Mouse (Mus musculus): ENCODE results near the gene Gli1.

DNA sequence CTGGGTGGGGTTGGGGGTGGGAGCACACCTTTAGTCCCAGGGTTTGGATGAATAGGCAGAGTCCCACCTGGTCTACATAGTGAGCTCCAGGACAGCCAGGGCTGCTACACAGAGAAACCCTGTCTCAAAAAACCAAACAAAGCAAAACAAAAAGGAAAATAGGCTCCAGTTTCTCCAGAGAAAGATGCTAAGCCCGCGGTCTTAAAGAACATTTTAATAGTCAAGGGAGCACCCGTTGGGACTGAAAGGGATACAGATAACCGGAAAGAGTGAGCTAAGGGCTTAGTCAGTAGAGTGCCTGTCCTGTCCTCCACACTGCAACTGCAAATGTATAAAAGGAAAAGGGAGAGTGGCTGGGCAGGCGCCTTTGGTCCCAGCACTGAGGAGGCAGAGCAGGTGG lies 25.3 kb upstream of the Gli1 start:
- no peak for TF ChIP-seq POLR2A (IDR thresholded peaks at IDR 0.05; ENCODE audit: borderline replicate concordance, extremely low read depth, low read depth, low read length)
- TF ChIP-seq CTCF (IDR thresholded peaks at IDR 0.05; ENCODE audit: insufficient read depth, low read length) = no peak

Measured in lung, adult 2 months (tissue).